Mouse (Mus musculus) myocyte (in vitro differentiated cells): Measurements from ENCODE around the gene Slc1a2. TPM values are rescaled to one million over a fixed set of nuclear protein-coding genes. Genes with fewer than 3 reads are reported as not detected.

Experiments used
- H3K27me3 ChIP-seq: one replicate; pipeline ENCODE4 v1.6.1; 2011; ENCODE audit not compliant: control insufficient read depth, insufficient read depth, insufficient read length
- H3K36me3 ChIP-seq: one replicate; pipeline ENCODE4 v1.6.1; 2011; ENCODE audit not compliant: control insufficient read depth, insufficient read depth
- H3K4me2 ChIP-seq: one replicate; pipeline ENCODE4 v1.6.1; 2011; ENCODE audit warnings: low read depth, control low read depth
- H3K4me3 ChIP-seq: one replicate; pipeline ENCODE4 v1.5.1; 2011; ENCODE audit warnings: mild to moderate bottlenecking, control low read depth, moderate library complexity
- H3K79me2 ChIP-seq: one replicate; pipeline ENCODE4 v1.6.1; 2011; ENCODE audit not compliant: control insufficient read depth, insufficient read depth
- H3ac ChIP-seq: one replicate; pipeline ENCODE4 v1.6.1; 2011; ENCODE audit not compliant: control insufficient read depth, insufficient read length
- CEBPB ChIP-seq: IDR thresholded peaks from 2 replicates; pipeline ENCODE4 v1.6.1; 2011; ENCODE audit warnings: mild to moderate bottlenecking, moderate library complexity; ENCODE audit not compliant: poor library complexity, insufficient read depth, severe bottlenecking
- E2F4 ChIP-seq: IDR thresholded peaks from one replicate; pipeline ENCODE4 v1.6.1; 2011; ENCODE audit warnings: mild to moderate bottlenecking, control low read depth, moderate library complexity; ENCODE audit not compliant: insufficient read depth
- MAX ChIP-seq: IDR thresholded peaks from one replicate; pipeline ENCODE4 v1.6.1; 2011; ENCODE audit warnings: low read depth, mild to moderate bottlenecking, control low read depth
- MYOD1 ChIP-seq, 3 experiments: IDR thresholded peaks; one replicate each; pipeline ENCODE4 v1.6.1; 2011; ENCODE audit warnings: control low read depth in 2 of 3, low read depth in 2 of 3, mild to moderate bottlenecking in 2 of 3, moderate library complexity in 1 of 3; ENCODE audit not compliant: insufficient read length in 2 of 3, control insufficient read depth in 1 of 3
- MYOG ChIP-seq, 3 experiments: IDR thresholded peaks; one replicate each; pipeline ENCODE4 v1.6.1; 2011; ENCODE audit warnings: control low read depth in 2 of 3, low read depth in 2 of 3, mild to moderate bottlenecking in 2 of 3; ENCODE audit not compliant: insufficient read length in 2 of 3, control insufficient read depth in 1 of 3, insufficient read depth in 1 of 3
- POLR2A ChIP-seq: IDR thresholded peaks from one replicate; pipeline ENCODE4 v1.6.1; 2011; ENCODE audit warnings: low read depth, mild to moderate bottlenecking, control low read depth, moderate library complexity; ENCODE audit not compliant: insufficient read length
- POLR2AphosphoS2 ChIP-seq: IDR thresholded peaks from one replicate; pipeline ENCODE4 v1.6.1; 2011; ENCODE audit warnings: low read depth, control low read depth; ENCODE audit not compliant: insufficient read length
- REST ChIP-seq: IDR thresholded peaks from one replicate; pipeline ENCODE4 v1.6.1; 2011; ENCODE audit warnings: mild to moderate bottlenecking, control low read depth, moderate library complexity; ENCODE audit not compliant: insufficient read depth, insufficient read length
- SRF ChIP-seq: IDR thresholded peaks from one replicate; pipeline ENCODE4 v1.6.1; 2011; ENCODE audit warnings: low read depth; ENCODE audit not compliant: control insufficient read depth, insufficient read length
- TCF12 ChIP-seq: IDR thresholded peaks from one replicate; pipeline ENCODE4 v1.6.1; 2011; ENCODE audit warnings: mild to moderate bottlenecking, control low read depth; ENCODE audit not compliant: poor library complexity, insufficient read depth, severe bottlenecking
- TCF3 ChIP-seq: IDR thresholded peaks from one replicate; pipeline ENCODE4 v1.6.1; 2011; ENCODE audit warnings: low read depth, control low read depth; ENCODE audit not compliant: insufficient read length
- USF1 ChIP-seq: IDR thresholded peaks from one replicate; pipeline ENCODE4 v1.6.1; 2011; ENCODE audit warnings: low read depth, mild to moderate bottlenecking, control low read depth, moderate library complexity
- polyA plus RNA-seq: library from polyadenylated mRNA; unstranded; fragments of >200 nt; fragmentation: generic; extraction: Trizol; gene quantifications from one replicate; pipeline ENCODE4 v1.2.1, GENCODE M21; 2012; ENCODE audit warnings: missing spikeins

Slc1a2 gene
- polyA plus RNA-seq, 1 experiment = 0.02 TPM

- TF ChIP-seq MYOG (IDR thresholded peaks at IDR 0.05; ENCODE audit: control insufficient read depth in 1 of 3, insufficient read depth in 1 of 3, insufficient read length in 2 of 3, low read depth in 2 of 3) (no peak), REST (no peak), TCF12 (no peak), POLR2A (no peak), USF1 (no peak), TCF3 (no peak), CEBPB (no peak), POLR2AphosphoS2 (no peak), E2F4 (no peak), MAX (no peak), MYOD1 (IDR thresholded peaks at IDR 0.05; ENCODE audit: control insufficient read depth in 1 of 3, insufficient read length in 2 of 3, low read depth in 2 of 3) (no peak)
- H3K4me2 ChIP-seq = no peak overlapping the region
- H3K4me3 ChIP-seq = no peak overlapping the region
- no peaks in the 10 kb centered on the region for H3K79me2 ChIP-seq
- no peaks in the 10 kb centered on the region for H3K36me3 ChIP-seq
- H3ac ChIP-seq = no peak overlapping the region
- peaks cover 27% of the 10 kb centered on the region for H3K27me3 ChIP-seq
Observed at GRCm38 (mm10) chr2:102655966-102656725, 2.3 kb upstream of the Slc1a2 start.

GRCm38 (mm10) chr2:102657726-102658125 lies 733 bp upstream of the Slc1a2 start:
- Histone ChIP-seq H3K79me2 (no peaks in the 10 kb centered on the region), H3K36me3 (no peaks in the 10 kb centered on the region), H3K4me2 (no peak overlapping the region), H3K4me3 (no peak overlapping the region), H3ac (no peak overlapping the region), H3K27me3 (peaks cover 33% of the 10 kb centered on the region)
- TF ChIP-seq USF1 = no peak
- TF ChIP-seq MYOD1 (IDR thresholded peaks at IDR 0.05; ENCODE audit: control insufficient read depth in 1 of 3, insufficient read length in 2 of 3, low read depth in 2 of 3) = no peak
- TF ChIP-seq TCF12 = no peak
- no peak for TF ChIP-seq E2F4
- no peak for TF ChIP-seq SRF
- no peak for TF ChIP-seq POLR2AphosphoS2
- no peak for TF ChIP-seq TCF3
- TF ChIP-seq MYOG (IDR thresholded peaks at IDR 0.05; ENCODE audit: control insufficient read depth in 1 of 3, insufficient read depth in 1 of 3, insufficient read length in 2 of 3, low read depth in 2 of 3) = no peak

GRCm38 (mm10) chr2:102658661-102659520 lies 432 bp downstream of the Slc1a2 start:
- Histone ChIP-seq H3K79me2 (no peaks in the 10 kb centered on the region), H3K4me2 (no peak overlapping the region), H3ac (no peak overlapping the region), H3K27me3 (peaks cover 35% of the 10 kb centered on the region), H3K4me3 (no peak overlapping the region), H3K36me3 (no peaks in the 10 kb centered on the region)
- TF ChIP-seq E2F4 = no peak
- TF ChIP-seq CEBPB = no peak
- TF ChIP-seq POLR2A = no peak
- TF ChIP-seq TCF12 = no peak
- TF ChIP-seq REST = no peak
- TF ChIP-seq MYOG (IDR thresholded peaks at IDR 0.05; ENCODE audit: control insufficient read depth in 1 of 3, insufficient read depth in 1 of 3, insufficient read length in 2 of 3, low read depth in 2 of 3) = no peak
- TF ChIP-seq USF1 = no peak
- no peak for TF ChIP-seq SRF
- no peak for TF ChIP-seq POLR2AphosphoS2
- TF ChIP-seq TCF3 = no peak
- no peak for TF ChIP-seq MYOD1 (IDR thresholded peaks at IDR 0.05; ENCODE audit: control insufficient read depth in 1 of 3, insufficient read length in 2 of 3, low read depth in 2 of 3)
- no peak for TF ChIP-seq MAX

- Histone ChIP-seq H3K4me2 (no peak overlapping the region), H3ac (no peak overlapping the region), H3K36me3 (no peaks in the 10 kb centered on the region), H3K79me2 (no peaks in the 10 kb centered on the region), H3K27me3 (peaks cover 41% of the 10 kb centered on the region), H3K4me3 (no peak overlapping the region)
- TF ChIP-seq USF1 (no peak), SRF (no peak), E2F4 (no peak), CEBPB (no peak), MYOG (IDR thresholded peaks at IDR 0.05; ENCODE audit: control insufficient read depth in 1 of 3, insufficient read depth in 1 of 3, insufficient read length in 2 of 3, low read depth in 2 of 3) (no peak), TCF3 (no peak), MAX (no peak), TCF12 (no peak), POLR2AphosphoS2 (no peak), MYOD1 (IDR thresholded peaks at IDR 0.05; ENCODE audit: control insufficient read depth in 1 of 3, insufficient read length in 2 of 3, low read depth in 2 of 3) (no peak), POLR2A (no peak), REST (no peak)
Observed at GRCm38 (mm10) chr2:102659521-102659830, 1.0 kb downstream of the Slc1a2 start.
